ENCODE assay signal across 12 mouse cellular contexts in the genomic region with DNA sequence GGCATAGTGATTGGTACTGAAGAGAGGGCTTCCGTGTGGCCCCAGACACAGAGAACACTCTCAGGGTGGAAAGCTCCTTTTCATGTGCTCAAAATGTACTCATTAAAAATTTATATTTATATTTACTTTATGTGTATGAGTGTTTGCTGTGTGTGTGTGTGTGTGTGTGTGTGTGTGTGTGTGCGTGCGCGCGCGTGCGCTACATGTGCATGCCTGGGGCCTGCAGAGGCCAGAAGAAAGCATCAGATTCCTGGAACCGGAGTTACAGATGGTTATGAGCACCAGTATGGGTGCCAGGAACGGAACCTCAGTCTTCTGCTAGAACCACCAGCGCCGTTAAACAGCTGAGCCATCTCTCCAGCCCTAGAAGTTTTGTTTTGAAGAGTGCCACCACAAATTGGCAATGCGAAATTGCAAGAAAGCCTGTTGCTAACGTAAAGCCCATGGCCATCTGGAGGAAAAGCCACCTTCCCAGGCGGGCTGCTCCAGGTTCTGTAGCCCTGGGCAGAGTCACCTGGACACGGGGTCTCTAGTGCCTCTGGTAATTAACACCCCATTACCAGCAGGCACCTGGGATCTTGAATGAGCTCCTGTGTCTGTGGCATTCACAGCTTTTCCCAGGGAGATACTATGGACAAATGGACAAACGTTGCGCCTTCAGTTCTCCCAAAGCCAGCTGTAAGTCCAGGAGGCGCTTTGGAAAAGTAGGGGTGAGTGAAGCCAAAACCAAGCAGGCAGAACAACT. TPM values are rescaled to one million over a fixed set of nuclear protein-coding genes. Genes with fewer than 3 reads are reported as not detected.
A peak's percentile ranks its signal among the peaks of the same experiment; 100 is the strongest.
DNase-seq lines count a peak whose midpoint lies in the region; ATAC-seq and TF ChIP-seq lines count a peak whose summit lies in the region.
"Had no signal": no experiment of that assay in that cellular context is flagged by ENCODE, and none has a peak within 500 bp of the region (broad histone marks: within the 10 kb centered on the region; RNA-seq: fewer than 3 reads in every experiment).

No protein-coding gene starts in this region.

- peak overlapping the region; percentile 26; the same call in 1 of the 2 replicates for H3K4me2 ChIP-seq in heart, postnatal 0 days (ENCODE audit: low read depth, low read length)
- H3K4me2 ChIP-seq in limb, embryonic 13.5 days (replicated peaks): peak overlapping the region; percentile 59

- H3K9ac ChIP-seq in heart, postnatal 0 days (replicated peaks; ENCODE audit: low read depth, low read length): no peak overlapping the region
- H3K9ac ChIP-seq in limb, embryonic 13.5 days: peak overlapping the region; percentile 35; the same call in 1 of the 2 replicates

- no peak for TF ChIP-seq CTCF in heart, postnatal 0 days (IDR thresholded peaks at IDR 0.05; ENCODE audit: low read depth)
- TF ChIP-seq CTCF in thymus, adult 2 months (IDR thresholded peaks at IDR 0.05; ENCODE audit: borderline replicate concordance, control insufficient read depth, extremely low read depth, insufficient read depth, low read length, poor library complexity): no peak

- H3K9me3 ChIP-seq in heart, postnatal 0 days (replicated peaks; ENCODE audit: control insufficient read depth, low read length): no peaks in the 10 kb centered on the region
- no peaks in the 10 kb centered on the region for H3K9me3 ChIP-seq in limb, embryonic 13.5 days

- no peak for TF ChIP-seq EP300 in heart, postnatal 0 days (IDR thresholded peaks at IDR 0.05; ENCODE audit: low read depth)

- TF ChIP-seq POLR2A in thymus, adult 2 months (IDR thresholded peaks at IDR 0.05; ENCODE audit: control insufficient read depth, extremely low read depth, insufficient read depth, low read length, poor library complexity): no peak

- H3K36me3 ChIP-seq in heart, postnatal 0 days (replicated peaks; ENCODE audit: control insufficient read depth, insufficient read depth, low read length): no peaks in the 10 kb centered on the region
- H3K36me3 ChIP-seq in thymus, adult 2 months (ENCODE audit: control insufficient read depth, insufficient read depth, low read length): no peaks in the 10 kb centered on the region
- H3K36me3 ChIP-seq in limb, embryonic 13.5 days: no peaks in the 10 kb centered on the region

- no peak overlapping the region for H3K4me3 ChIP-seq in heart, postnatal 0 days (ENCODE audit: low read depth, low read length)
- H3K4me3 ChIP-seq in thymus, adult 2 months (ENCODE audit: control insufficient read depth, insufficient read depth, low read length): peak overlapping the region; percentile 11
- H3K4me3 ChIP-seq in limb, embryonic 13.5 days: no peak overlapping the region

- no peak for ATAC-seq in heart, postnatal 0 days (ENCODE audit: insufficient read depth, low read depth)
- no peak for ATAC-seq in limb, embryonic 13.5 days (ENCODE audit: low FRiP score, low read depth)
- ATAC-seq in frontal cortex, adult (ENCODE audit: low TSS enrichment): no peak

- H3K4me1 ChIP-seq in heart, postnatal 0 days (ENCODE audit: control insufficient read depth, insufficient read depth): no peaks in the 10 kb centered on the region
- peaks cover 27% of the 10 kb centered on the region for H3K4me1 ChIP-seq in thymus, adult 2 months (replicated peaks; ENCODE audit: control insufficient read depth, insufficient read depth, low read length)
- peaks cover 36% of the 10 kb centered on the region for H3K4me1 ChIP-seq in limb, embryonic 13.5 days

- no peaks in the 10 kb centered on the region for H3K27me3 ChIP-seq in heart, postnatal 0 days (ENCODE audit: control insufficient read depth, insufficient read depth, low read length)
- H3K27me3 ChIP-seq in thymus, adult 2 months (ENCODE audit: control insufficient read depth, insufficient read depth, low read length): no peaks in the 10 kb centered on the region
- H3K27me3 ChIP-seq in limb, embryonic 13.5 days: no peaks in the 10 kb centered on the region
- H3K27me3 ChIP-seq: CH12.LX had no signal

- DNase-seq in heart, postnatal 0 days (ENCODE audit: low spot score): no peak
- no peak for DNase-seq in heart, adult 9 months (ENCODE audit: low spot score in 2 of 2)
- DNase-seq in thymus, adult 2 months: no peak
- DNase-seq in thymus, postnatal 10 days (ENCODE audit: low spot score in 2 of 2): no peak
- no peak for DNase-seq in layer of hippocampus, adult 18-20 months (ENCODE audit: low spot score in 2 of 2)
- DNase-seq: cerebellum, adult 8-10 months; gastrocnemius, postnatal 25 days; lung, adult 2 months; midbrain, embryonic 14.5 days had no signal

- no peak overlapping the region for H3K27ac ChIP-seq in heart, postnatal 0 days (ENCODE audit: low read depth)
- peak overlapping the region; percentile 50 for H3K27ac ChIP-seq in thymus, adult 2 months (ENCODE audit: control insufficient read depth, insufficient read depth, low read length)
- no peak overlapping the region for H3K27ac ChIP-seq in limb, embryonic 13.5 days

- 83% methylated on average over 18 of the region's 18 CpGs for WGBS in heart, postnatal 0 days
- 31% methylated on average over 18 of the region's 18 CpGs for WGBS in thymus, adult 2 months
- WGBS in limb, embryonic 13.5 days: 50% methylated on average over 18 of the region's 18 CpGs

RNA-seq across cellular contexts. Expression of a gene that starts 38.4 kb away (rescaled TPM):
- total RNA-seq in heart, postnatal 0 days (2014; rRNA removed; ENCODE audit: low replicate concordance): 3.3 and 8.5 TPM in 2 replicates
- 1.7 and 2.7 TPM in 2 replicates for polyA plus RNA-seq in heart, postnatal 0 days (2015; fragmentation: Nextera tagmentation; extraction: Ambion mirVana)
- polyA plus RNA-seq in thymus, adult 2 months (2012; rRNA removed): 0.15 and 0.46 TPM in 2 replicates
- polyA plus RNA-seq in limb, embryonic 13.5 days (2015; fragmentation: Nextera tagmentation; extraction: Ambion mirVana): 3.4 and 4.2 TPM in 2 replicates
- total RNA-seq in layer of hippocampus, adult 18-20 months (2021): 10 to 100 TPM; 10.4 to 10.6 TPM
